Mouse (Mus musculus) intestine, embryonic 14.5 days (tissue): ENCODE measurements around the gene Unkl. TPM values are rescaled to one million over a fixed set of nuclear protein-coding genes. Genes with fewer than 3 reads are reported as not detected.

Source experiments
- ATAC-seq: fragments of 200-750 bp; cut with Nextera tagmentation; replicated peaks from 2 replicates; pipeline ENCODE4 v1.8.0; 2017; ENCODE audit warnings: low read depth, moderate number of reproducible peaks, moderate TSS enrichment, moderate library complexity; ENCODE audit not compliant: low FRiP score, low TSS enrichment
- DNase-seq: peaks from one replicate; pipeline ENCODE4 v3.0.0-alpha.2; 2018; ENCODE audit warnings: low spot score
- H3K27ac ChIP-seq: fragments of 300-500 bp; sonication (generic); 2 replicates; pipeline ENCODE4 v1.5.1; 2014; ENCODE audit warnings: low read depth, mild to moderate bottlenecking, control low read depth
- H3K27me3 ChIP-seq: fragments of 300-500 bp; sonication (generic); replicated peaks from 2 replicates; pipeline ENCODE4 v1.6.1; 2014; ENCODE audit warnings: low read length, control low read depth; ENCODE audit not compliant: control insufficient read depth, insufficient read depth
- H3K36me3 ChIP-seq: fragments of 300-500 bp; sonication (generic); 2 replicates; pipeline ENCODE4 v1.6.1; 2014; ENCODE audit warnings: low read length, control low read depth; ENCODE audit not compliant: control insufficient read depth, insufficient read depth
- H3K4me1 ChIP-seq: fragments of 300-500 bp; sonication (generic); replicated peaks from 2 replicates; pipeline ENCODE4 v1.6.1; 2014; ENCODE audit warnings: low read length, control low read depth, mixed read lengths; ENCODE audit not compliant: control insufficient read depth, insufficient read depth
- H3K4me2 ChIP-seq: fragments of 300-500 bp; sonication (generic); 2 replicates; pipeline ENCODE4 v1.6.1; 2014; ENCODE audit warnings: low read length
- H3K4me3 ChIP-seq: fragments of 300-500 bp; sonication (generic); 2 replicates; pipeline ENCODE4 v1.5.1; 2014; ENCODE audit warnings: low read depth, low read length, control low read depth, mixed read lengths
- H3K9ac ChIP-seq: fragments of 300-500 bp; sonication (generic); 2 replicates; pipeline ENCODE4 v1.6.1; 2014; ENCODE audit warnings: mild to moderate bottlenecking, low read length
- H3K9me3 ChIP-seq: fragments of 300-500 bp; sonication (generic); 2 replicates; pipeline ENCODE4 v1.6.1; 2016; ENCODE audit warnings: low read length, control low read depth; ENCODE audit not compliant: control insufficient read depth
- WGBS: fragments of 180-500 bp; shearing (Covaris S2); extraction: QIAGEN DNeasy Blood & Tissue Kit; methylation state at CpG from one replicate; pipeline ENCODE4 v1.1.7; 2014; 5-methylcytosine and 5-hydroxymethylcytosine counted together
- polyA plus RNA-seq: library from polyadenylated mRNA; unstranded; fragments of >200 nt; fragmentation: Nextera tagmentation; extraction: Ambion mirVana; gene quantifications from 2 replicates; pipeline ENCODE4 v1.2.1, GENCODE M21; 2014

Unkl gene
- polyA plus RNA-seq, 1 experiment from 2014 or later, result 4.8 TPM

DNA sequence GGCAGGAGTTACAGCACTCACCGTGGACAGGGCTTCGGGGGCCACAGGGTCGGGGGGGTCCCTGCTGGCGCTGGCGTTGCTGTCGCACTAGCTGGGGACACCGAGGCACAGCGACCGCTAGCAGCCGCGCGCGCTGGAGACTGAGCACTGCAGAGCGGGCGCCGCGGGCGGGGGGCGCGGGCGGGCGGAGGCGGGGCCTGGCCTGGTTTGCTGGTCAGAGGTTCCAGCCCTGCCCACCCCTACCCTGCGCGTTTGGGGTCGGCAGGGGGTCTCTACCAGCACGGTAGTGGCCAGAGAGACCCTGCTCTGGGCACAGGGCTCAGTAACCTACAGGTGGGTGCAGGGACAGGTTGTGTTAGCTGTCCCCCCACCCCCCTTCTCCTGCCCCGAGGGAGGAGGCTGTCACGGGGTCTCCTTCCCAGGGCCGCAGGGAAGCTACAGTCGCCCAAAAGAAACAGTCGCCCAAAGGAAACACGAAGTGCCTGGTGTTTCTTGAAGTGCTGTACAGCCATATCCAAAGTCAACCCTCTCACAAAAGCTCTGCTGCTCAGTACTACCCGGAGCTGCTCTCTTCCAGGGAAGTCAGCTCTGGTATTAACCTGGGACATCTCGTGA, 68.0 kb downstream of the Unkl start, which contains the start of gene Baiap3:
Baiap3 (minus strand) TSS at position 225 of the 615 bp plus-strand sequence.
- H3K9me3 ChIP-seq, result no peaks in the 10 kb centered on the region
- WGBS, result 3% methylated on average over 35 of the region's 35 CpGs
- ATAC-seq, result peak; percentile 51

DNA sequence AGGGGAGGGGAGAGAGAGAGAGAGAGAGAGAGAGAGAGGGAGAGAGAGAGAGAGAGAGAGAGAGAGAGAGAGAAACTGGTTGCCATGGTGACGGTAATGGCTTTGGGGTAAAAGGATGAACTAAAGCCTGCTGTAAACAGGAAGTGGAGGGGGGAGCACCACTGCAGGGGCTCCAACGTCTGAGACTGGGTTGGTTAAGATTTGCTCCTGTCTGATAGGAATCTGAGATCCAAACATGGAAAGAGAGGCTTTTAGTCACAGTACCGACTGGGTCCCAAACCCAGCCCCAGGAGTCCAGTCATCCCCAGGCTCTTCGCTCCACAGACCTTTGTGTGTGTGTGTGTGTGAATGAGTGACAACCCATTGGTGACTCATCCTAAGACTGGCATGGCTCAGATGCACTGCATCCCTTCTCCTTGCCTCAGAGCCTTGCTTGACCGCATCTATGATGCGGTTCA, 69.6 kb downstream of the Unkl start:
- peaks cover 27% of the 10 kb centered on the region for H3K27me3 ChIP-seq
- 43% methylated on average over 6 of the region's 6 CpGs for WGBS
- H3K9me3 ChIP-seq, result no peaks in the 10 kb centered on the region
- H3K9ac ChIP-seq, result no peak overlapping the region
- H3K36me3 ChIP-seq, result peaks cover 19% of the 10 kb centered on the region
- H3K4me1 ChIP-seq, result peaks cover 17% of the 10 kb centered on the region
- no peak overlapping the region for H3K27ac ChIP-seq
- no peak overlapping the region for H3K4me2 ChIP-seq
- no peak overlapping the region for H3K4me3 ChIP-seq
- ATAC-seq (no peak), DNase-seq (no peak)

More for the DNA sequence above, 68.0 kb downstream of the Unkl start, which contains the start of gene Baiap3:
- H3K4me1 ChIP-seq, result peaks cover 17% of the 10 kb centered on the region
- H3K4me3 ChIP-seq, result peak within 1 kb of the TSS; percentile 36
- no peak within 1 kb of the TSS for H3K27ac ChIP-seq
- peak; percentile 71 for DNase-seq
- peaks cover 13% of the 10 kb centered on the region for H3K36me3 ChIP-seq
- H3K27me3 ChIP-seq, result peaks cover 27% of the 10 kb centered on the region
- H3K4me2 ChIP-seq, result peak within 1 kb of the TSS; percentile 78
- peak within 1 kb of the TSS; percentile 43 for H3K9ac ChIP-seq

DNA sequence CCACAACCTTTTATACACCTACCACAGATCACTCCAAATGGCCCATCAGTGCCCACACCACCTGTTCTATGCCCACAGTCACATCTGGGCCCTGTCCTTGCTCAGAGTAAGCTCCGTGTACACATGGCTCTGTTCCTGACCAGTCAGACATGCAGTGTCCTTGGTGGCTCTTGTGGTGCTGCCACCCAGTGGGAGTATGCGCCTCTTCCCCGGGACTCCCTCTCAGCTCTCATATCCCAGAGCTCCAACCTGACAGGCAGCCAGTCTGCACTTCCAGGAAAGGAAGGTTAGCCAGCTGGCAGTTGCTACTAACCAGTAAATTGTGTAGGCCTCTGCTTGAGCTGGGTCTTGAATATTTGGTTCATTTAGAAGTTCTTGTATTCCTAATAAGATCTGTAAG, 76.3 kb downstream of the Unkl start:
- Histone ChIP-seq H3K9ac (no peak overlapping the region), H3K4me2 (no peak overlapping the region), H3K27ac (no peak overlapping the region), H3K4me3 (no peak overlapping the region), H3K9me3 (no peaks in the 10 kb centered on the region), H3K4me1 (no peaks in the 10 kb centered on the region), H3K27me3 (no peaks in the 10 kb centered on the region), H3K36me3 (peaks cover 82% of the 10 kb centered on the region)
- ATAC-seq (no peak), DNase-seq (no peak)
- WGBS, result 78% methylated on average over 3 of the region's 3 CpGs

DNA sequence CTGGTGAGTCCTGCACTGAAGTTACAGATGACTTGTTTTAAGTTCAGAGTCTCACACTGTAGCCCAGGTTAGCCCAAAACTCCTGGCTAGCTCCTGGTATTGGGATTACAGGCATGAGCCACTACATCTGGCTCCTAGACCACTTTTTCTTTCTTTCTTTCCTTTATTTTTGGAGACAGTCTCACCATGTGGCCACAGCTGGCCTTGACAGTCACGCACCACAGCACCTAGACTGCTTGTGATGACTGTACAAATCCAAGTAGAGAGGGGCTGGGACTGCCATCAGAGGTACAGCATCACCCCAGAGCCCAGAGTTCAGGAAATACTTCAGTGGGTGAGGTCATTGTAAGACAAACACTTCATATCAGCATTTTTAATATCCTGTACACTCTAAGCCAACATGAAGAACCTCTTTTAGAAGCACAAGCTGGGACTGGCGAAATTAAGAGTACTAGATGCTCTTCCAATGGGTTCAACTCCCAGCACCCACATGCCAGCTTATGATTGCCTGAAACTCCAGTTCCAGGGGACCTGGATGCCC, 82.7 kb downstream of the Unkl start:
- peak overlapping the region; percentile 98 for H3K4me2 ChIP-seq
- H3K27ac ChIP-seq, result no peak overlapping the region
- DNase-seq (no peak), ATAC-seq (no peak)
- H3K36me3 ChIP-seq, result peaks cover 45% of the 10 kb centered on the region
- peaks cover 20% of the 10 kb centered on the region for H3K4me1 ChIP-seq
- H3K9me3 ChIP-seq, result no peaks in the 10 kb centered on the region
- no peak overlapping the region for H3K9ac ChIP-seq
- H3K27me3 ChIP-seq, result no peaks in the 10 kb centered on the region
- peak overlapping the region; percentile 86; the same call in 1 of the 2 replicates for H3K4me3 ChIP-seq
- 83% methylated on average over 2 of the region's 2 CpGs for WGBS

DNA sequence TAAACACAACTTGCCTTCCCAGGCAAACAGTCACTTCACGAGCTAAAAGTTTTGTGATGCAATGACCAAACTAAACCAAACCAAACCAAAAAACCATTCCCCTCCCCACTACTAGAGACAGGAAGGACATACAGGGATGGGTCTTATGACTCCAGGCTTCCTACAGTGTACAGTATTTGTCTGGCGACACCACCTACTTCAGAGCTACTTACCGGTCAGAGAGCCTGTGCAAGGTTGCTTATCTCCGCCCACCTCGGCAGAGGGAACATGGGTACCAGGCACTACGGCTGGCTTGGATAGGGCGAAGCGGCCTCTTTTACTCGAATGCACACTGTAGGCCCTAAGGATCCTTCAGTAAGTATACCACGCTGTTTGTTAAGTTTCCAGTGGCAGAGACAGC, 84.1 kb downstream of the Unkl start:
- peak overlapping the region; percentile 98 for H3K27ac ChIP-seq
- no peaks in the 10 kb centered on the region for H3K9me3 ChIP-seq
- H3K27me3 ChIP-seq, result no peaks in the 10 kb centered on the region
- H3K4me1 ChIP-seq, result peaks cover 20% of the 10 kb centered on the region
- peak overlapping the region; percentile 86 for H3K4me3 ChIP-seq
- peak overlapping the region; percentile 99 for H3K9ac ChIP-seq
- DNase-seq (no peak), ATAC-seq (no peak)
- peak overlapping the region; percentile 98 for H3K4me2 ChIP-seq
- WGBS, result under 1% methylated on average over 10 of the region's 10 CpGs
- peaks cover 31% of the 10 kb centered on the region for H3K36me3 ChIP-seq

DNA sequence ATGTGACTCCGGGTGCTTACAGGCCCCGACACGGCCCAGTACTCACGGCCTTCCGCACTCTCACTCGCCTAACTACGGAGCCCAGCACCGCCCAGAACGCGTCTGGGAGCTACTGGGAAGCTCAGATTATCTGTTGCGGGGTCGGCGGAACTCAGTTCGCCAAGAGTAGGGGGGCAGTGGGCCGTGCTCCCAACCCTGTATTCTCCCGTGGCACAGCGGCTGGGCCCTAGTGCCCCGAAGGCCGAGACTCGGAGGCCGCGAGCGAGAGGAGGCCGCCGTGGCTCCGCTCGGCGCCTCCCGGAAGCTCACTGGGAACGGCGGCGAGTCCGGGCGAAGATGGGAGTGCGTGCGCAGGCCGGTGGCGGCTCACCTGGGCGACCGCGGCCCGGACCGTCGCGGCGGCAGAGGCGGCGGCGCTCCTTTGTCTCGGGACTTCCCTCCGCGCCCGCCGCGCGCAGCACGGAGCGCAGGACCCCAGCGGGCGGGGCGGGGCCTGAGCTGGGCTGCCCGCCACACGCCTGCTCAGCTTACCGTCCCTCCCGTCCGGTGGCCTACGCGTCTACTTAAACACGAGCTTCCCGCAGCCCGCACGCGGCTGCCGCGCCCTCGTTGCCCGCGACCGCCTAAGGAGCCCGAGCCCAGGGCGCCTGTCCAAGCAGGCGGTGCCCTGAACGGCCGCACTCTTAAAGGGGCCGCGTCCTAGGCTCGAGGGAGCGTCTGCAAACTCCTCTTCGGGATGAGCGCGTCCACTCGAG, 84.9 kb downstream of the Unkl start:
- ATAC-seq (peak; percentile 95), DNase-seq (no peak)
- Histone ChIP-seq H3K4me3 (peak overlapping the region; percentile 86), H3K9ac (peak overlapping the region; percentile 99), H3K4me1 (peaks cover 20% of the 10 kb centered on the region), H3K27ac (peak overlapping the region; percentile 98), H3K9me3 (no peaks in the 10 kb centered on the region), H3K36me3 (peaks cover 23% of the 10 kb centered on the region), H3K27me3 (no peaks in the 10 kb centered on the region), H3K4me2 (peak overlapping the region; percentile 98)
- under 1% methylated on average over 85 of the region's 92 CpGs for WGBS

DNA sequence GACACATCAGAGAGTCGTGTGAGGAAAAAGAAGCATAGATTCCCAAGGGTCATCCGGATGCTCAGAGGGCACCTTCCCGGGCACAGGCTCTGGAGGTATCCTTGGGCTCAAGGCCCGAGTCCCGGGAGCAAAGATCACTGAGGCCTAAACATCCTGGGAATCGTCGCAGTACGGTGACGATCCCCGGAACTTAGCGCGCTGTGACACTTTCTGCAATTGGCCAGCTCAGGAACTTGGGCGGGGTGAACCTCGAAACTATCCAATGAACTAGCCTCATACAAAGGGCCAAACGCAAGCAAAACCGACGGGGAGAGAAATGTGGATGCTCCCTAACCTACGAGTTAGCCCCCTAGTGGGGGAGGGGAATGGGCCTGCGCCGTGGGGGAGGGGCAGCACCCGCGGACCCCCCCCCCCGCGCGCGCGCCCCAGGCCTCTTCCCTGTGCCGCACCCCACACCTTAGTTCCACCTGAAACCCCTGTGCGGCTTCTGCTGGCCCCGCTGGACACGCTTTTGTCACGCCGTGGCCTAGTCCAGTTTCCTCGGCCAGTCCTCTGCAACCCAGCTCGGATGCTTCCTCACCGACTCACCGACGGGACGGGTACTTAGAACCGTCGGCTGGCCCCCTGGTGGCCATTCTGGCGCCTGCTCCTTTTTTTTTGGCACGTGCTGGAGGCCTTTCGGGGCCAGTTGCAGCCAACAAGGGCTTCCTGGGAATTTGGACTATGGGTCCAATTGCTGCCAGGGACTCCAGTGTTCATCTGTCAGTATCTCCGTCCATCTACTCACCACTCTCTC, 85.7 kb downstream of the Unkl start:
- under 1% methylated on average over 41 of the region's 45 CpGs for WGBS
- Histone ChIP-seq H3K36me3 (peaks cover 15% of the 10 kb centered on the region), H3K4me3 (peak overlapping the region; percentile 86), H3K9me3 (no peaks in the 10 kb centered on the region), H3K4me1 (peaks cover 20% of the 10 kb centered on the region), H3K4me2 (peak overlapping the region; percentile 42), H3K9ac (peak overlapping the region; percentile 99), H3K27ac (peak overlapping the region; percentile 98), H3K27me3 (no peaks in the 10 kb centered on the region)
- ATAC-seq (peak; percentile 95), DNase-seq (peak; percentile 100)
